Mouse (Mus musculus): ENCODE measurements around the gene Strn. TPM values are rescaled to one million over a fixed set of nuclear protein-coding genes. Genes with fewer than 3 reads are reported as not detected.

Strn gene
- polyA plus RNA-seq, 1 experiment from 2014 or later: 4.3 TPM

DNA sequence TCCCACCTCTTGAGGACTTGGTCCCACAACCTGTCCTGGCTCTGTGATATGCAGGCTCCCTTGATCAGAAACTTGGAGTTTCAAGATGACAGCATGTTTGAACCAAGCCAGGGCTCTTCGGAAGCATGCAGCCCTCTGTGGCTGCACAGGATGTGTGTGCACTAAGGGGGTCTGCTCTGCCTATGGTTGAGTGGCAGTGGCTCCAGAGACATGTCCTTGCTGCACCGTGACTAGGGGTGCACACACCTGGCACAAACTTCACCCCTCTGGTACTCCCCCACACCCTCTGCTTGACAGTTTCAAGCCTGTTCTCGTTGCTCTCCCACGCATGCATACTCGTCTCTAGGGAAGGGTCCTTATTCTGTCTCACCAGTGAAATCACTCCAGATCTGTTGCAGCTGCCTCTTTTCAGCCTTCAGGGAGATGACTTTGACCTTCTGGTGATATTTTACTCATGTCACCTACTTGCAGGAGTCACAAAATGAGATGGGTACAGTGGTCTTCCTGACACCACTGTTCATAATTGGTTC is 118.8 kb downstream of the Strn start:
- ATAC-seq: no peak

DNA sequence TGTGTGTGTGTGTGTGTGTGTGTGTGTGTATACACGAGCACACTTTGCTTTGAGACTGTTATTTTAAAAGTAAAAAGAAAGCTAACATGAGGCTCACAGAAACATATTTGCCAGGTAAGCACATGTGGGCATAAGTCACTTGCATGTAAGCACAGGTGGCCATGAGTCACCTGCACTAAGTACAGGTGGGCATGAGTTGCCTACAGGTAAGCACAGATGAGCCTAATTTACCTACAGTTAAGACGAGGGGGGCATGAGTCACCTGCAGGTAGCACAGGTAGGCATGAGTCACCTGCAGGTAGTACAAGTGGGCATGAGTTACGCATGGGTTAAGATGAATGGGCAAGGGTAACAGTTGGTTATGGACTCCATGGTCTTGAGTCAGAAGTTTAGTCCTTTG is 121.9 kb downstream of the Strn start:
- Histone ChIP-seq H3K36me3 (ENCODE audit: control insufficient read depth, insufficient read depth, low read length) (no peaks in the 10 kb centered on the region), H3K9ac (ENCODE audit: low read depth, low read length) (no peak overlapping the region), H3K4me2 (ENCODE audit: low read length) (no peak overlapping the region), H3K9me3 (ENCODE audit: control insufficient read depth, low read length) (no peaks in the 10 kb centered on the region), H3K27ac (ENCODE audit: low read depth, low read length) (no peak overlapping the region), H3K4me1 (ENCODE audit: control insufficient read depth, insufficient read depth, low read depth, low read length) (no peaks in the 10 kb centered on the region), H3K4me3 (ENCODE audit: low read length) (no peak overlapping the region), H3K27me3 (replicated peaks; ENCODE audit: control insufficient read depth, insufficient read depth, low read length) (no peaks in the 10 kb centered on the region)
- no peak for ATAC-seq
- WGBS: 94% methylated on average over 3 of the region's 3 CpGs

More for the DNA sequence above, 118.8 kb downstream of the Strn start:
- Histone ChIP-seq H3K36me3 (ENCODE audit: control insufficient read depth, insufficient read depth, low read length) (no peaks in the 10 kb centered on the region), H3K4me3 (ENCODE audit: low read length) (no peak overlapping the region), H3K4me2 (ENCODE audit: low read length) (no peak overlapping the region), H3K9ac (ENCODE audit: low read depth, low read length) (no peak overlapping the region), H3K4me1 (ENCODE audit: control insufficient read depth, insufficient read depth, low read depth, low read length) (no peaks in the 10 kb centered on the region), H3K9me3 (ENCODE audit: control insufficient read depth, low read length) (no peaks in the 10 kb centered on the region), H3K27ac (ENCODE audit: low read depth, low read length) (no peak overlapping the region), H3K27me3 (replicated peaks; ENCODE audit: control insufficient read depth, insufficient read depth, low read length) (no peaks in the 10 kb centered on the region)
- 79% methylated on average over 5 of the region's 5 CpGs for WGBS

DNA sequence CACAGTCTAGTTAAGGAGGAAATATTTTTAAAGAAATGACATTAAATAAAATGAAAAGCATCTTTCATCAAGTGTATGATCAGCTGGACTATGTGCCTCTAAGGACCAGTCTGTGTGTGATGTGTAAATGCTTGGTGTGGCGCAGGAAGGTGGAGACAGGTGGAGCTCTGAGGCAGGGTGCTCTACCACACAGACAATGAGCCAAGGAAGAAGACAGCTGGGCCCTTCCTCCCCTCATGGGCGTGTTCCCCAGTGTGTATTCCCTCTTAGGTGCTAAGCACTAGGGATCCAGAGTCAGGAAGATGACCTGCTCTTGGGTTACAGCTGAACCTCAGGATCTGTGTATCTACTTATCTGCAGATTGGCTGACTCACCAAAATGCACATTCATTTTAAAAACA is 122.5 kb downstream of the Strn start:
- 88% methylated on average over 2 of the region's 2 CpGs for WGBS
- H3K27ac ChIP-seq (ENCODE audit: low read depth, low read length): no peak overlapping the region
- no peak overlapping the region for H3K9ac ChIP-seq (ENCODE audit: low read depth, low read length)
- no peak overlapping the region for H3K4me3 ChIP-seq (ENCODE audit: low read length)
- no peaks in the 10 kb centered on the region for H3K36me3 ChIP-seq (ENCODE audit: control insufficient read depth, insufficient read depth, low read length)
- no peak overlapping the region for H3K4me2 ChIP-seq (ENCODE audit: low read length)
- H3K9me3 ChIP-seq (ENCODE audit: control insufficient read depth, low read length): no peaks in the 10 kb centered on the region
- H3K27me3 ChIP-seq (replicated peaks; ENCODE audit: control insufficient read depth, insufficient read depth, low read length): no peaks in the 10 kb centered on the region
- no peaks in the 10 kb centered on the region for H3K4me1 ChIP-seq (ENCODE audit: control insufficient read depth, insufficient read depth, low read depth, low read length)
- ATAC-seq: no peak

- H3K36me3 ChIP-seq (ENCODE audit: control insufficient read depth, insufficient read depth, low read length): no peaks in the 10 kb centered on the region
- no peaks in the 10 kb centered on the region for H3K4me1 ChIP-seq (ENCODE audit: control insufficient read depth, insufficient read depth, low read depth, low read length)
- H3K4me3 ChIP-seq (ENCODE audit: low read length): no peak overlapping the region
- 76% methylated on average over 6 of the region's 6 CpGs for WGBS
- no peak overlapping the region for H3K27ac ChIP-seq (ENCODE audit: low read depth, low read length)
- no peak overlapping the region for H3K4me2 ChIP-seq (ENCODE audit: low read length)
- no peak overlapping the region for H3K9ac ChIP-seq (ENCODE audit: low read depth, low read length)
- H3K27me3 ChIP-seq (replicated peaks; ENCODE audit: control insufficient read depth, insufficient read depth, low read length): no peaks in the 10 kb centered on the region
- H3K9me3 ChIP-seq (ENCODE audit: control insufficient read depth, low read length): no peaks in the 10 kb centered on the region
- no peak for ATAC-seq
These were observed 125.9 kb downstream of the Strn start for GRCm38 (mm10) chr17:78611117-78611516.

- Histone ChIP-seq H3K4me3 (ENCODE audit: low read length) (no peak overlapping the region), H3K27ac (ENCODE audit: low read depth, low read length) (no peak overlapping the region), H3K27me3 (replicated peaks; ENCODE audit: control insufficient read depth, insufficient read depth, low read length) (no peaks in the 10 kb centered on the region), H3K9me3 (ENCODE audit: control insufficient read depth, low read length) (no peaks in the 10 kb centered on the region), H3K36me3 (ENCODE audit: control insufficient read depth, insufficient read depth, low read length) (no peaks in the 10 kb centered on the region), H3K4me2 (ENCODE audit: low read length) (no peak overlapping the region), H3K9ac (ENCODE audit: low read depth, low read length) (no peak overlapping the region), H3K4me1 (ENCODE audit: control insufficient read depth, insufficient read depth, low read depth, low read length) (no peaks in the 10 kb centered on the region)
- 94% methylated on average over 13 of the region's 13 CpGs for WGBS
- ATAC-seq: no peak
These were observed 127.7 kb downstream of the Strn start for GRCm38 (mm10) chr17:78609191-78609855.

- no peaks in the 10 kb centered on the region for H3K4me1 ChIP-seq (ENCODE audit: control insufficient read depth, insufficient read depth, low read depth, low read length)
- H3K36me3 ChIP-seq (ENCODE audit: control insufficient read depth, insufficient read depth, low read length): no peaks in the 10 kb centered on the region
- H3K27me3 ChIP-seq (replicated peaks; ENCODE audit: control insufficient read depth, insufficient read depth, low read length): no peaks in the 10 kb centered on the region
- WGBS: 87% methylated on average over 8 of the region's 8 CpGs
- no peak overlapping the region for H3K27ac ChIP-seq (ENCODE audit: low read depth, low read length)
- no peak for ATAC-seq
- H3K4me3 ChIP-seq (ENCODE audit: low read length): no peak overlapping the region
- H3K9me3 ChIP-seq (ENCODE audit: control insufficient read depth, low read length): no peaks in the 10 kb centered on the region
- H3K9ac ChIP-seq (ENCODE audit: low read depth, low read length): no peak overlapping the region
- H3K4me2 ChIP-seq (ENCODE audit: low read length): no peak overlapping the region
These were observed 128.3 kb downstream of the Strn start for GRCm38 (mm10) chr17:78608716-78609115.

GRCm38 (mm10) chr17:78608135-78608670 is 128.8 kb downstream of the Strn start:
- H3K27ac ChIP-seq (ENCODE audit: low read depth, low read length): no peak overlapping the region
- no peaks in the 10 kb centered on the region for H3K4me1 ChIP-seq (ENCODE audit: control insufficient read depth, insufficient read depth, low read depth, low read length)
- no peak for ATAC-seq
- no peak overlapping the region for H3K4me3 ChIP-seq (ENCODE audit: low read length)
- H3K9me3 ChIP-seq (ENCODE audit: control insufficient read depth, low read length): no peaks in the 10 kb centered on the region
- H3K27me3 ChIP-seq (replicated peaks; ENCODE audit: control insufficient read depth, insufficient read depth, low read length): no peaks in the 10 kb centered on the region
- WGBS: 52% methylated on average over 16 of the region's 16 CpGs
- H3K4me2 ChIP-seq (ENCODE audit: low read length): no peak overlapping the region
- H3K36me3 ChIP-seq (ENCODE audit: control insufficient read depth, insufficient read depth, low read length): no peaks in the 10 kb centered on the region
- H3K9ac ChIP-seq (ENCODE audit: low read depth, low read length): no peak overlapping the region

DNA sequence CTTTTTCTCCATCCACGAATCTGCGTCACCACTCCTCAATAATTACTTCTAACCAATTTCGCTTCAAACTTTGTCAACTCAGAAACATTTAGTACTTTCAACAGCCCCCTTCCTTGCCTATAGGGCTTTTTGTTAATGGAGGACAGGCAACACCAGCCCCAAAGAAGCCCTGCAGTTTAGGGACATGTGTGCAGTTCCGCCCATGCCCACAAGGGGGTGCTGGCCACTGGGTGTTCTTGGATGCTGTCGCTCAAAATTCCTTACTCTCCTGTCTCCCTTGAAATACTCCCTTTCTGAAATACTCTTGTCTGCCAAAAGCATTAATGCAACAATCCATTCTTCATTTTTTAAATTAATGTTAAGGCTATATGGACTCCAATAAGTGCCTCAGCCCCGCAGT is 132.6 kb downstream of the Strn start:
- no peaks in the 10 kb centered on the region for H3K4me1 ChIP-seq (ENCODE audit: control insufficient read depth, insufficient read depth, low read depth, low read length)
- H3K4me3 ChIP-seq (ENCODE audit: low read length): no peak overlapping the region
- no peak overlapping the region for H3K4me2 ChIP-seq (ENCODE audit: low read length)
- H3K9me3 ChIP-seq (ENCODE audit: control insufficient read depth, low read length): no peaks in the 10 kb centered on the region
- H3K27ac ChIP-seq (ENCODE audit: low read depth, low read length): no peak overlapping the region
- H3K27me3 ChIP-seq (replicated peaks; ENCODE audit: control insufficient read depth, insufficient read depth, low read length): no peaks in the 10 kb centered on the region
- WGBS: 75% methylated on average over 6 of the region's 6 CpGs
- no peak for ATAC-seq
- H3K9ac ChIP-seq (ENCODE audit: low read depth, low read length): no peak overlapping the region
- no peaks in the 10 kb centered on the region for H3K36me3 ChIP-seq (ENCODE audit: control insufficient read depth, insufficient read depth, low read length)

- Histone ChIP-seq H3K36me3 (ENCODE audit: control insufficient read depth, insufficient read depth, low read length) (no peaks in the 10 kb centered on the region), H3K27me3 (replicated peaks; ENCODE audit: control insufficient read depth, insufficient read depth, low read length) (no peaks in the 10 kb centered on the region), H3K4me2 (ENCODE audit: low read length) (peak overlapping the region; percentile 33; the same call in 1 of the 2 replicates), H3K4me3 (ENCODE audit: low read length) (no peak overlapping the region), H3K9me3 (ENCODE audit: control insufficient read depth, low read length) (no peaks in the 10 kb centered on the region), H3K4me1 (ENCODE audit: control insufficient read depth, insufficient read depth, low read depth, low read length) (no peaks in the 10 kb centered on the region), H3K27ac (ENCODE audit: low read depth, low read length) (no peak overlapping the region), H3K9ac (ENCODE audit: low read depth, low read length) (no peak overlapping the region)
- WGBS: 32% methylated on average over 8 of the region's 8 CpGs
- ATAC-seq: peak; percentile 69
These were observed 133.1 kb downstream of the Strn start for GRCm38 (mm10) chr17:78603872-78604271.
